Mouse (Mus musculus) neural tube, postnatal 0 days (tissue): Measurements from ENCODE around the gene Efhb. TPM values are rescaled to one million over a fixed set of nuclear protein-coding genes. Genes with fewer than 3 reads are reported as not detected.

Source experiments
- polyA plus RNA-seq: library from polyadenylated mRNA; unstranded; fragments of >200 nt; fragmentation: Nextera tagmentation; extraction: Ambion mirVana; gene quantifications from 2 replicates; pipeline ENCODE4 v1.2.1, GENCODE M21; 2015

Gene Efhb
- polyA plus RNA-seq, result 0.66 and 0.79 TPM in 2 replicates

GRCm38 (mm10) chr17:53462603-53463495, at the start of gene Efhb:
Gene Efhb, minus strand, starts transcription at chr17:53463321.

DNA sequence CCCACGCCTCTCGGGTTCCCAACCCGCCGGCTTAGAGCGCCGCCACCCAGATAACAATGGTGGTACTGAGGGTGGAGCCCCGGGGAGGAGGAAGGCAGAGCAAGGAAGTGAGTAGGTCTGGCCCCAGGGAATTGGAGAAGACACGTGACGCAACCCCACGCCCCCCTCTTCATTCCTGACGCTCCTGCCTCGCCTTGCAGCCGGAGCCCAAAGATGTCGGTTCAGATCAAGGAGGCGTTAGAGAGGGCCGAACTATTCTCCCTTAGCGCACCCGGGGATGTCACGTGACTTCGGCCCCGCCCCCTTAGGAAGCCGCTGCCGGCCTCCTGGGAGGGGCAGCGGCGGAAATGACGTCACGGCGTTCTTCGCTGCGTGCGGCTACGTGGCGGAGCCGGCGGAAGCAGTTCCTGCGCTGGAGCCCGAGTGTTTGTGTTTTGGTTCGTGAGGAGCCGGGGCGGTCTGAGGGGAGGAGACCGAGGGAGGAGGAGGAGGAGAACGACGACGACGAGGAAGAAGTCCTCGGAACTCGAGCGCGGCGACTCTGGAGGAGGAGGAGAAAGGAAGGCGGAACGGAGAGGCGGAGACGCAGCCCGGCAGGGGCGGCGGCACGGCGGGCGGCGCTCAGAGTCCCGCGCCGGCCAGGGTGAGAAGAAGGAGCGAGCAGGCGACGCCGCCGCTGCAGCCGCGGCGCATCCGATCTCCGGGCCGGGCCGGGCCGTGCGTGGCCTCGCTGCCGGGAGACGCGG, 15.9 kb upstream of the Efhb start, which contains the start of gene Rab5a:
TSS of gene Rab5a (plus strand) at position 377 of the 746 bp plus-strand sequence.

Other genes starting within 250 kb of the Efhb start
- 122 and 134 TPM in 2 replicates for gene Rab5a, start 15.9 kb upstream of the Efhb start, polyA plus RNA-seq
- gene Pp2d1, start 76.1 kb upstream of the Efhb start, polyA plus RNA-seq, result 0.25 and 0.34 TPM in 2 replicates
- gene Kat2b, start 103.5 kb upstream of the Efhb start, polyA plus RNA-seq, result 5.2 and 7.6 TPM in 2 replicates
- 2.6 and 3.0 TPM in 2 replicates for gene Sgo1, start 226.0 kb upstream of the Efhb start, polyA plus RNA-seq